Mouse (Mus musculus) midbrain, postnatal 0 days (tissue): ENCODE measurements around the gene Ankrd65. TPM values are rescaled to one million over a fixed set of nuclear protein-coding genes. Genes with fewer than 3 reads are reported as not detected.
A peak's percentile ranks its signal among the peaks of the same experiment; 100 is the strongest.

Source experiments
- ATAC-seq: fragments of 200-750 bp; cut with Nextera tagmentation; 2 replicates; pipeline ENCODE4 v1.8.0; 2017; ENCODE audit warnings: moderate number of reproducible peaks, mild to moderate bottlenecking, moderate TSS enrichment, moderate library complexity; ENCODE audit not compliant: low FRiP score
- DNase-seq: peaks from one replicate; pipeline ENCODE4 v3.0.0-alpha.2; 2015; ENCODE audit warnings: low spot score
- H3K27ac ChIP-seq: fragments of 300-500 bp; sonication (generic); 2 replicates; pipeline ENCODE4 v1.5.1; 2014; ENCODE audit warnings: low read depth, mild to moderate bottlenecking, low read length, mixed read lengths
- H3K27me3 ChIP-seq: fragments of 300-500 bp; sonication (generic); 2 replicates; pipeline ENCODE4 v1.6.1; 2014; ENCODE audit warnings: low read length, control low read depth, mixed read lengths; ENCODE audit not compliant: insufficient read depth
- H3K36me3 ChIP-seq: fragments of 300-500 bp; sonication (generic); 2 replicates; pipeline ENCODE4 v1.6.1; 2014; ENCODE audit warnings: low read length, control low read depth, mixed read lengths; ENCODE audit not compliant: insufficient read depth
- H3K4me1 ChIP-seq: fragments of 300-500 bp; sonication (generic); 2 replicates; pipeline ENCODE4 v1.6.1; 2014; ENCODE audit warnings: mild to moderate bottlenecking, control low read depth, antibody characterized with exemption, low read length, mixed read lengths; ENCODE audit not compliant: insufficient read depth
- H3K4me2 ChIP-seq: fragments of 300-500 bp; sonication (generic); 2 replicates; pipeline ENCODE4 v1.6.1; 2014; ENCODE audit warnings: low read depth, mild to moderate bottlenecking, low read length, mixed read lengths; ENCODE audit not compliant: poor library complexity, severe bottlenecking
- H3K4me3 ChIP-seq: fragments of 300-500 bp; sonication (generic); 2 replicates; pipeline ENCODE4 v1.5.1; 2014; ENCODE audit warnings: low read depth, mild to moderate bottlenecking, low read length, moderate library complexity
- H3K9ac ChIP-seq: fragments of 300-500 bp; sonication (generic); replicated peaks from 2 replicates; pipeline ENCODE4 v1.6.1; 2014; ENCODE audit warnings: mild to moderate bottlenecking, low read length, moderate library complexity, mixed read lengths; ENCODE audit not compliant: poor library complexity, severe bottlenecking
- H3K9me3 ChIP-seq: fragments of 300-500 bp; sonication (generic); 2 replicates; pipeline ENCODE4 v1.6.1; 2016; ENCODE audit warnings: low read length, control low read depth
- CTCF ChIP-seq: IDR thresholded peaks from 2 replicates; pipeline ENCODE4 v1.5.1; 2016; ENCODE audit warnings: antibody characterized with exemption, mild to moderate bottlenecking
- WGBS: fragments of 180-500 bp; shearing (Covaris S2); extraction: QIAGEN DNeasy Blood & Tissue Kit; methylation state at CpG from one replicate; pipeline ENCODE4 v1.1.7; 2014; 5-methylcytosine and 5-hydroxymethylcytosine counted together
- polyA plus RNA-seq: library from polyadenylated mRNA; unstranded; fragments of >200 nt; fragmentation: Nextera tagmentation; extraction: Ambion mirVana; gene quantifications from 2 replicates; pipeline ENCODE4 v1.2.1, GENCODE M21; 2015
- total RNA-seq: library from RNA; depleted of rRNA; stranded (reverse); fragments of >200 nt; gene quantifications from 2 replicates; pipeline ENCODE4 v1.2.3, GENCODE M21; 2014

Ankrd65 gene
- total and polyA plus RNA-seq, 2 experiments from 2014 or later, result not detected

DNA sequence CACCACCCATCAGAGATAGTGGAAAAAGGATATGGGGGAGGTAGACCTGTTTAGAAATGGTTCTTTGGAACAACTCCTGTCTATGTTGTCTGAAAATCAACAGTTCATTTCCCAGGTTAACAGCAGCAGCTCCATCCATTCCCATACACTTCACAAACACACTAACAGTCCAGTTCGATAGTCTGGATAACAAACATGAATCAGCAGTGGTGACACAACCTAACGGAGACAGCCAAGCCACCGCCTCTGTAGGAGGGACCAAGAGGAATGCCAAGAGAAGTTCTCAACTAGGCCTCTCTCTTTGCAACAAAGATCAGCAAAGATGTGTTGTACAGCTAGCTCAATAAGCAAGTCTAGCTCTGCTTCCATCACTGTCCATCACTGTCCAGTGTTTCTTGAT, 27.9 kb upstream of the Ankrd65 start:
- ATAC-seq (no peak), DNase-seq (no peak)
- Histone ChIP-seq H3K4me2 (no peak overlapping the region), H3K4me1 (peaks cover 10% of the 10 kb centered on the region), H3K27ac (no peak overlapping the region), H3K36me3 (no peaks in the 10 kb centered on the region), H3K27me3 (no peaks in the 10 kb centered on the region), H3K9ac (no peak overlapping the region), H3K9me3 (no peaks in the 10 kb centered on the region), H3K4me3 (no peak overlapping the region)
- WGBS, result 92% methylated on average over 3 of the region's 3 CpGs
- no peak for TF ChIP-seq CTCF

DNA sequence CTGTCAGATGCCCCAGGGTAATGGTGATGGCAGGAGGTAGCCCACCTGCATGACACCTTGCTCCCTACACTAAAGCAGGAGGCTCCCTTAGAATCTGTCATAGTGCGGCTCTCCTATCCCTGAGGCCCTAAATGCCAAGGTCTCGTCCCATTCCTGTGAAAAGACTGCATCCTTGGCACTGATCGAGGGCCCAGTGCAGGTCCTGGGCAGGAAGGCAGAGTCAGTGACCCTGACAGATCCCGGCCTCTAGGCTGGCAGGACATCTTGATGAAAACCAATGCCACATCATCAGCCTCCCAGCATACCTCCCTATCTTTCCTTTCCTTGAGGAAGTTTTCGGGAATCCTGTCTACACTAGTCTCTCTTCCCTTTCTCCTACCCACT, 20.8 kb upstream of the Ankrd65 start:
- Histone ChIP-seq H3K36me3 (no peaks in the 10 kb centered on the region), H3K4me1 (no peaks in the 10 kb centered on the region), H3K27me3 (no peaks in the 10 kb centered on the region), H3K27ac (no peak overlapping the region), H3K9me3 (no peaks in the 10 kb centered on the region), H3K4me2 (peak overlapping the region; percentile 64), H3K4me3 (peak overlapping the region; percentile 41), H3K9ac (peak overlapping the region; percentile 59; the same call in 1 of the 2 replicates)
- DNase-seq, result no peak
- ATAC-seq, result no peak
- 66% methylated on average over 5 of the region's 5 CpGs for WGBS
- TF ChIP-seq CTCF, result no peak

GRCm38 (mm10) chr4:155769880-155770512, 20.2 kb upstream of the Ankrd65 start:
- peak overlapping the region; percentile 41 for H3K4me3 ChIP-seq
- no peaks in the 10 kb centered on the region for H3K9me3 ChIP-seq
- peak overlapping the region; percentile 64 for H3K4me2 ChIP-seq
- no peaks in the 10 kb centered on the region for H3K27me3 ChIP-seq
- peaks cover 3% of the 10 kb centered on the region; the same call in 1 of the 2 replicates for H3K4me1 ChIP-seq
- WGBS, result under 1% methylated on average over 39 of the region's 39 CpGs
- peak; percentile 83 for DNase-seq
- peak; percentile 97 for TF ChIP-seq CTCF
- peak overlapping the region; percentile 59 for H3K9ac ChIP-seq
- no peaks in the 10 kb centered on the region for H3K36me3 ChIP-seq
- H3K27ac ChIP-seq, result peak overlapping the region; percentile 72
- peak; percentile 77 for ATAC-seq

DNA sequence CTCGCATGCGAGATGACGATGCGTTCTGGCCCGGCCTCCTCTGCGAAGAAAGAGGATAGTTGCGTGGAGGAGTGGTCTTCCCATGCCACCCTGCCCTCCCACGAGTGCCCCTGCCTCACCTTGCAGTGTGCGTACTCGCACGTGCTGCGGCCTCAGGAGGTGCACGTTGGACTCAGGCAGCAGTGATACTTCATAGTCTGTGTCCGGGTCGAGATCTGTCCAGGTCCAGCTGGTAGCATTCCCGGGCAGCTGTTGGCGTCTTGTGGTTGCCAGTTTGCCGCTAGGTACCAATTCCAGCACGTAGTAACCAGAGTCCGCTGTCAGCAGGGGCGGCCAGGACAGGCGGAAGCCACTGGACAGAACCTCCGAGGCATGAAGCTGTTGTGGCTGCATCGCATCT, 19.6 kb upstream of the Ankrd65 start:
- 40% methylated on average over 24 of the region's 24 CpGs for WGBS
- peak overlapping the region; percentile 72; the same call in 1 of the 2 replicates for H3K27ac ChIP-seq
- DNase-seq (no peak), ATAC-seq (no peak; the same call in 1 of the 2 replicates)
- H3K27me3 ChIP-seq, result no peaks in the 10 kb centered on the region
- H3K4me2 ChIP-seq, result peak overlapping the region; percentile 64
- H3K36me3 ChIP-seq, result no peaks in the 10 kb centered on the region
- no peaks in the 10 kb centered on the region for H3K9me3 ChIP-seq
- peak overlapping the region; percentile 59; the same call in 1 of the 2 replicates for H3K9ac ChIP-seq
- peak overlapping the region; percentile 41 for H3K4me3 ChIP-seq
- peaks cover 4% of the 10 kb centered on the region; the same call in 1 of the 2 replicates for H3K4me1 ChIP-seq
- TF ChIP-seq CTCF, result no peak

- Histone ChIP-seq H3K36me3 (no peaks in the 10 kb centered on the region), H3K9me3 (no peaks in the 10 kb centered on the region), H3K27me3 (no peaks in the 10 kb centered on the region), H3K4me1 (peaks cover 4% of the 10 kb centered on the region; the same call in 1 of the 2 replicates), H3K27ac (no peak overlapping the region), H3K9ac (no peak overlapping the region), H3K4me3 (no peak overlapping the region), H3K4me2 (no peak overlapping the region)
- no peak for TF ChIP-seq CTCF
- DNase-seq, result no peak
- ATAC-seq, result no peak
- 86% methylated on average over 2 of the region's 2 CpGs for WGBS
Measured at GRCm38 (mm10) chr4:155771706-155772105, 18.5 kb upstream of the Ankrd65 start.

- no peak overlapping the region for H3K4me3 ChIP-seq
Measured at GRCm38 (mm10) chr4:155772786-155773185, 17.5 kb upstream of the Ankrd65 start.

More at GRCm38 (mm10) chr4:155772786-155773185, 17.5 kb upstream of the Ankrd65 start:
- Histone ChIP-seq H3K4me2 (no peak overlapping the region), H3K4me1 (peaks cover 4% of the 10 kb centered on the region; the same call in 1 of the 2 replicates), H3K27me3 (no peaks in the 10 kb centered on the region), H3K9ac (no peak overlapping the region), H3K36me3 (no peaks in the 10 kb centered on the region), H3K27ac (no peak overlapping the region), H3K9me3 (no peaks in the 10 kb centered on the region)
- ATAC-seq, result no peak
- no peak for DNase-seq
- 85% methylated on average over 13 of the region's 13 CpGs for WGBS
- no peak for TF ChIP-seq CTCF
